Mouse (Mus musculus) NIH3T3 (cell line): ENCODE measurements around the gene Zfp94.

Source experiments
- DNase-seq: peaks from one replicate; pipeline ENCODE4 v3.0.0-alpha.2; 2012; ENCODE audit warnings: low read depth

Gene Zfp94

DNA sequence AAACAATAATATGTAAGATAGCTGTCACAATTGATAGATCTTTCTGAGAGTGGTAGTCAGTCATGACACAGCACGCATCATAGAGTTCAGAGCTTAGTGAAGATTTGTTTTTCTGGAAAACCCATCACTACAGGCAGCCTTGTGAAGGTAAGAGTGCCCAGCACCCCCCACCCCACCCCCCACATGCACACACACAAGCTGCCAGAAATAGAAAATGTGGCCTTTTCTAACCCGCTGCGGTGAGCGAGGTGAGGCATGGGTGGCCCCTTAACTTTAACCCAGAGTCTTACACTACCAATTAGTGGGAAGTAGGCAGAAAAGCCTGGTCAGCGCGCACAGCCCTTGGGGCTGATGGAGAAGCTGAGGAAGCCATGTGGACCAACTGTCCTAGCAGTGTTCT is 45.3 kb downstream of the Zfp94 start:
- DNase-seq, result no peak

DNA sequence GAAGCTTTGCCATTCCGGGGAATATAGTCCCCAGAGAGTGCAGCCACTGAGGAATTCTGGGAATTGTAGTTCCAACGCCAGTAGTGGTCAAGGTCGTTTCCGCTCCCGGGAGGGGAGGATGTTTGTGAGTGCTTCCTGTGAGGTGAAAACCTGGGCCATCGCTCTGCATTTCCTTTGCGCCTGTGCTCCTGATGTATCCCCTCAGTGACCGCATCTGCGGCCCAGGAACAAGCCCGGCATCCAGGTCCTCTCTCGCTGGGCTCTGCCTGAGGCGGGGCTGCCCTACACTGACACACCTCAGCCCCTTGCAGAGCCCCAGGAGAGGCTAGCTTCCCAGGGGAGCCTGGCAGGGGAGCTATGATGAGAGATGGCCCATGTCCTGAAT is 46.2 kb downstream of the Zfp94 start, which contains the start of gene Zfp93:
Zfp93 (plus strand) TSS at position 133 of the 385 bp plus-strand sequence.
- DNase-seq, result peak; percentile 92

DNA sequence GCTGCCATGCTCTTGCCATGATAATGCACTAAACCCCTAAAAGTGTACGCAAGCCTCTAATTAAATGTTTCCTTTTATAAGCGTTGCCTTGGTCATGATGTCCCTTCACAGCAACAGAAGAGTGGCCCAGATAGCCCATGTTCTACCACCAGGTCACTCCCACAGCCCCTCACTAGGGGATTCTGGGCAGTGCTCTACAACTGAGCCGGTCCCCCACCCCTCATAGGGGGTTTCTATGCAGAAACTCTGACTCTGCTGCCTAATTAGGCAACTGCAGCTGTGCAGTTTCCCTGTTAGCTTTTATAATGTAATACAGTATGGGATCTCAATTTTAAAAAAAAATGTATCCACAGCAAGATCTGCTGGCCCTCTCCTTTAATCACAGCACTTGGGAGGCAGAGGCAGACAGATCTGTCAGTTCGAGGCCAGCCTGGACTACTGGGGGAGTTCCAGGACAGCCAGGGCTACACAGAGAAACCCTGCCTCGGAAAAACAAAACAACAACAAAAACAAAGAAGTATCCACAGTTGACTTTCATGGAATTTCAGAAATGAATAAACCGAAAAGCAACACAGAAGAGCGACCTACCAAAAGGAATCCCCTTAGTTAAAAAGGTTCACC is 46.7 kb downstream of the Zfp94 start:
- DNase-seq, result no peak

DNA sequence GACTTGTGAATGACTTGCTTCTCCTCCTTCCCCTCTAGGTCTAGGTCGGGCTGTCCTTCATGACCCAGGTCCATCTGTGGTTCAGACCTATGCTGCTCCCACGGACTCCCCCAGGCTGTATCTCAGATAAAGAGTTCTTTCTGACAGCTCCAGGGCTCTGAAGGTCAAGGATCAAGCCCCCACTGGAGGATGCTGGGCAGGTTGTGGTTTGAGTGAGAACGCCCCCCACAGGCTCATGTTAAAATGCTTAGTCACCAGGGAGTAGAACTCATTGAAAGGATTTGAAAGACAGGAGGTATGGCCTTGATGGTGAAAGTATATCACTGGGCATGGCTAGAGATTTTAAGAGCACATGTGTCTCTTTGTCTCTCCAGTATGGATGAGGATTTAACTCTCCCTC is 47.2 kb downstream of the Zfp94 start:
- DNase-seq, result no peak

GRCm38 (mm10) chr7:24268176-24269155 is 48.0 kb downstream of the Zfp94 start:
- peak; percentile 54 for DNase-seq

DNA sequence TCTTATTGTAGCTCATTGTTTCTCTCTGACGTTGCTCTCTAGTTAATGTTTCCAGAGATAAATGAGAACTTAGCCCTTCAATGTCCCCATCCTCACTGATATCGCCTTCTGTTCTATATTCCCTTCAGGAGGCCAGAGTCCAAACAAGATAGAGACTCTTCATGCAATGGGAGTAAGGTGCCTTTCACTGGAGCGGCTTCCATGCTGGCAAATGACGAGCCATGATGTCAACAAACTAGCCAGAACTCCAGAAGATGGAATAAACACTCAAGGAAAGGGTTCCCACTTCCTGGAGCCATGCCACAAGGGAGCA is 56.5 kb downstream of the Zfp94 start:
- DNase-seq, result no peak

DNA sequence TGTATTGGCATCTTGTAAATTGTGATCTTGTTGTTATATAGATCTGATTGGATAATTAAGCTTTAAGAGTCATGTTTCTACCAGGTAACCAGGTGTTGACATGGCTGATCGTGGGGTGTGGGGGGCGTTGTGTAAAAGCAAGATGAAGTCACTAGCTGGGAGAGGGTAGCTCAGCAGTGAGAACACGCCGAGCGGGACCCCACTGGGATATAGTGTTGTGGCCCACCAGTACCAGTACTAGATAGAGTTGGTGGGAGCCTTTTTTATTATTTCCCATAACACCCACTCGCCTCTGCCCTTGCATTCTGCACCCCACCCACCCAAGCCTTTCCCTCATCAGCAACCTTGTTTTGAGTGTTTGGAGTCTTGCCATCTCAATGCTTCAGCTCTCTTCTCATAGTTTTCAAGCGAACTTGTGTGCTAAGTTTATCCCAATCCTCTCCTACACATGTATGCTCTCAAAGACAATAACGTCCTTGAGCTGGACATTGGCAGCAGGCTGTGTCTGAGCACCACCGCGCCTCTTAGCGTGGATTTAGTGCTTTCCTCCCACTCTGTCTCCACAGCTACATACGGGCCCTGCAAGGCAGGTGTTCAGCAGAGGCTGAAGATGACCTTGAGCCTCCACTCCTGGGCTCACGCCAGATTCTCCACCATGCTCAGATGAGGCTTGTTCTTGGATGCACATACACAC is 57.0 kb downstream of the Zfp94 start:
- DNase-seq, result no peak

GRCm38 (mm10) chr7:24254633-24255474 is 61.6 kb downstream of the Zfp94 start, which contains the start of gene Zfp108:
Zfp108 (plus strand) TSS chr7:24254794.
- DNase-seq, result peak; percentile 91

GRCm38 (mm10) chr7:24253779-24254615 is 62.5 kb downstream of the Zfp94 start:
- no peak for DNase-seq
